Mouse (Mus musculus) ES-E14 (cell line): ENCODE data around the gene Catspere2. TPM values are rescaled to one million over a fixed set of nuclear protein-coding genes. Genes with fewer than 3 reads are reported as not detected.
A peak's percentile ranks its signal among the peaks of the same experiment; 100 is the strongest.
"Not testable (repeated sequence)": the region's sequence is repeated elsewhere in the genome, so short reads cannot be mapped to it uniquely, and the experiment has no call there.

ENCODE experiments used
- DNase-seq: peaks from one replicate; pipeline ENCODE4 v3.0.0-alpha.2; 2013; ENCODE audit warnings: low read depth, low spot score
- H3K27ac ChIP-seq: 2 replicates; pipeline ENCODE4 v1.5.1; 2012; ENCODE audit warnings: low read depth, mild to moderate bottlenecking, low read length, moderate library complexity, mixed read lengths; ENCODE audit not compliant: poor library complexity, insufficient read depth, severe bottlenecking
- H3K36me3 ChIP-seq: 2 replicates; pipeline ENCODE4 v1.6.1; 2012; ENCODE audit warnings: mild to moderate bottlenecking, low read length, moderate library complexity, mixed read lengths; ENCODE audit not compliant: control insufficient read depth, poor library complexity, insufficient read depth, severe bottlenecking
- H3K4me1 ChIP-seq, 2 experiments: fragments of 150-350 bp in 1 of 2; sonication (generic) in 1 of 2; 2 replicates each; pipeline ENCODE4 v1.6.1; 2012; ENCODE audit warnings: low read length in 2 of 2, mild to moderate bottlenecking in 1 of 2, mixed read lengths in 1 of 2; ENCODE audit not compliant: control insufficient read depth in 2 of 2, insufficient read depth in 2 of 2, poor library complexity in 1 of 2
- H3K4me3 ChIP-seq, 2 experiments: fragments of 150-350 bp in 1 of 2; sonication (generic) in 1 of 2; 2 replicates each; pipeline ENCODE4 v1.5.1; 2012; ENCODE audit warnings: low read length in 2 of 2, low read depth in 1 of 2, mild to moderate bottlenecking in 1 of 2, mixed read lengths in 1 of 2; ENCODE audit not compliant: insufficient read depth in 1 of 2, poor library complexity in 1 of 2, severe bottlenecking in 1 of 2
- H3K9ac ChIP-seq: 2 replicates; pipeline ENCODE4 v1.6.1; 2012; ENCODE audit warnings: low read depth, mild to moderate bottlenecking, low read length, mixed read lengths; ENCODE audit not compliant: poor library complexity, insufficient read depth, severe bottlenecking
- H3K9me3 ChIP-seq: fragments of 150-350 bp; sonication (generic); 2 replicates; pipeline ENCODE4 v1.6.1; 2012; ENCODE audit warnings: low read depth, mild to moderate bottlenecking, low read length; ENCODE audit not compliant: control insufficient read depth, insufficient read depth
- CHD2 ChIP-seq: IDR thresholded peaks from 2 replicates; pipeline ENCODE4 v1.6.1; 2014; ENCODE audit warnings: mild to moderate bottlenecking, low read depth, low read length, inconsistent platforms
- HCFC1 ChIP-seq: IDR thresholded peaks from 2 replicates; pipeline ENCODE4 v1.6.1; 2012; ENCODE audit warnings: low read length, inconsistent platforms, borderline replicate concordance; ENCODE audit not compliant: insufficient read depth
- MAFK ChIP-seq: IDR thresholded peaks from 2 replicates; pipeline ENCODE4 v1.6.1; 2014; ENCODE audit warnings: mild to moderate bottlenecking, low read depth, low read length, inconsistent platforms; ENCODE audit not compliant: insufficient read depth
- ZC3H11A ChIP-seq: IDR thresholded peaks from 2 replicates; pipeline ENCODE4 v1.6.1; 2012; ENCODE audit warnings: low read depth, mild to moderate bottlenecking, inconsistent platforms, low read length, borderline replicate concordance
- ZNF384 ChIP-seq: IDR thresholded peaks from 2 replicates; pipeline ENCODE4 v1.6.1; 2012; ENCODE audit warnings: low read depth, low read length, inconsistent platforms
- in situ Hi-C, 2 experiments: fragments of 600-800 bp; cut with MboI; formaldehyde crosslinking; loops; one replicate each; pipeline ENCODE4 v1.15.1; 2025; ENCODE audit warnings: low sequenced_read_pairs in 2 of 2, inconsistent platforms in 1 of 2; ENCODE audit not compliant: unreplicated experiment in 2 of 2
- total RNA-seq: library from RNA; depleted of rRNA; stranded (reverse); fragments of 300-350 nt; gene quantifications from 2 replicates; pipeline ENCODE4 v1.2.3, GENCODE M21; 2012

Gene Catspere2
- total RNA-seq, 1 experiment: 0.04 TPM

GRCm38 (mm10) chr1:178182251-178182650 lies 199.0 kb downstream of the Catspere2 start:
- H3K9ac ChIP-seq: no peak overlapping the region
- H3K36me3 ChIP-seq: no peaks in the 10 kb centered on the region
- in situ Hi-C loops: loop anchor here (10.0 kb wide), 1 partner anchor 197 kb away; the partner anchor contains the start of gene Catspere2 (in 2 of the 2)
- H3K4me1 ChIP-seq: no peaks in the 10 kb centered on the region
- TF ChIP-seq ZC3H11A (no peak), CHD2 (no peak), MAFK (no peak), ZNF384 (no peak), HCFC1 (no peak)
- H3K27ac ChIP-seq: no peak overlapping the region
- no peak for DNase-seq
- H3K9me3 ChIP-seq: no peaks in the 10 kb centered on the region
- H3K4me3 ChIP-seq: no peak overlapping the region

GRCm38 (mm10) chr1:178185591-178185990 lies 202.4 kb downstream of the Catspere2 start:
- no peak overlapping the region for H3K9ac ChIP-seq
- H3K36me3 ChIP-seq: no peaks in the 10 kb centered on the region
- no peak overlapping the region for H3K27ac ChIP-seq
- no peak for TF ChIP-seq ZNF384
- no peak for TF ChIP-seq MAFK
- no peak for TF ChIP-seq ZC3H11A
- no peak for TF ChIP-seq HCFC1
- TF ChIP-seq CHD2: no peak
- no peaks in the 10 kb centered on the region for H3K4me1 ChIP-seq
- no peaks in the 10 kb centered on the region for H3K9me3 ChIP-seq
- in situ Hi-C loops: loop anchor here (10.0 kb wide), 1 partner anchor 201 kb away; the partner anchor contains the start of gene Catspere2 (in 2 of the 2)
- no peak for DNase-seq
- no peak overlapping the region for H3K4me3 ChIP-seq

GRCm38 (mm10) chr1:178187216-178187791 lies 204.1 kb downstream of the Catspere2 start, which contains the start of gene Desi2:
Desi2 (plus strand) TSS chr1:178187417.
- peak within 1 kb of the TSS; percentile 78; the same call in 1 of the 2 replicates for H3K27ac ChIP-seq

GRCm38 (mm10) chr1:178187810-178188209 lies 204.6 kb downstream of the Catspere2 start:
- H3K36me3 ChIP-seq, H3K9me3 ChIP-seq, H3K4me1 ChIP-seq: not testable (repeated sequence)
- in situ Hi-C loops: loop anchor here (10.0 kb wide), 1 partner anchor 203 kb away; the partner anchor contains the start of gene Catspere2 (in 2 of the 2)
- H3K9ac ChIP-seq: peak overlapping the region; percentile 90
- peak overlapping the region; percentile 89 to 98 for H3K4me3 ChIP-seq
- DNase-seq: peak; percentile 30
- peak overlapping the region; percentile 78; the same call in 1 of the 2 replicates for H3K27ac ChIP-seq

More at GRCm38 (mm10) chr1:178187216-178187791, 204.1 kb downstream of the Catspere2 start, which contains the start of gene Desi2:
- TF ChIP-seq HCFC1 (peak; percentile 95), CHD2 (peak; percentile 74; the same call in 1 of the 2 replicates)
- Histone ChIP-seq H3K4me3 (peak within 1 kb of the TSS; percentile 89 to 98), H3K9ac (peak within 1 kb of the TSS; percentile 90)
- DNase-seq: peak; percentile 93
- not testable (repeated sequence) for H3K36me3 ChIP-seq, H3K4me1 ChIP-seq, H3K9me3 ChIP-seq
- in situ Hi-C loops: loop anchor here (10.0 kb wide), 1 partner anchor 203 kb away; the partner anchor contains the start of gene Catspere2 (in 2 of the 2)

GRCm38 (mm10) chr1:178188386-178188785 lies 205.2 kb downstream of the Catspere2 start:
- peak overlapping the region; percentile 52 to 60 for H3K4me3 ChIP-seq
- H3K9me3 ChIP-seq: no peaks in the 10 kb centered on the region
- H3K27ac ChIP-seq: no peak overlapping the region
- H3K4me1 ChIP-seq: no peaks in the 10 kb centered on the region
- no peak for TF ChIP-seq HCFC1
- DNase-seq: no peak
- H3K36me3 ChIP-seq: no peaks in the 10 kb centered on the region; the same call in 1 of the 2 replicates
- in situ Hi-C loops: loop anchor here (10.0 kb wide), 1 partner anchor 204 kb away; the partner anchor contains the start of gene Catspere2 (in 2 of the 2)
- H3K9ac ChIP-seq: peak overlapping the region; percentile 49
